Mouse (Mus musculus) E14TG2a.4 (cell line): Measurements from ENCODE around the gene Wdr45b.

Experiments
- CTCF ChIP-seq: conservative IDR thresholded peaks from 2 replicates; pipeline ENCODE4 v1.5.1; 2014; ENCODE audit warnings: low read length
- NANOG ChIP-seq: IDR thresholded peaks from 2 replicates; pipeline ENCODE4 v1.6.1; 2014; ENCODE audit warnings: borderline replicate concordance, low read length, mixed read lengths
- POU5F1 ChIP-seq: IDR thresholded peaks from 2 replicates; pipeline ENCODE4 v1.6.1; 2014; ENCODE audit warnings: low read length, borderline replicate concordance

- TF ChIP-seq CTCF (no peak), NANOG (no peak), POU5F1 (no peak)
Measured at GRCm38 (mm10) chr11:121347036-121347435, 7.2 kb downstream of the Wdr45b start.
